Mouse (Mus musculus) kidney, postnatal 0 days (tissue): ENCODE measurements around the gene Mfap2. TPM values are rescaled to one million over a fixed set of nuclear protein-coding genes. Genes with fewer than 3 reads are reported as not detected.
A peak's percentile ranks its signal among the peaks of the same experiment; 100 is the strongest.

ENCODE experiments used
- ATAC-seq: fragments of 200-750 bp; cut with Nextera tagmentation; replicated peaks from 2 replicates; pipeline ENCODE4 v1.8.0; 2017; ENCODE audit warnings: low read depth, moderate number of reproducible peaks, moderate TSS enrichment, moderate library complexity; ENCODE audit not compliant: low FRiP score
- DNase-seq: peaks from one replicate; pipeline ENCODE4 v3.0.0-alpha.2; 2016; ENCODE audit warnings: low spot score
- H3K27ac ChIP-seq: fragments of 300-500 bp; sonication (generic); 2 replicates; pipeline ENCODE4 v1.5.1; 2014; ENCODE audit warnings: mild to moderate bottlenecking
- H3K27me3 ChIP-seq: fragments of 300-500 bp; sonication (generic); 2 replicates; pipeline ENCODE4 v1.6.1; 2014; ENCODE audit warnings: low read length, mixed read lengths; ENCODE audit not compliant: insufficient read depth
- H3K36me3 ChIP-seq: fragments of 300-500 bp; sonication (generic); 2 replicates; pipeline ENCODE4 v1.6.1; 2014; ENCODE audit warnings: low read length, mixed read lengths; ENCODE audit not compliant: insufficient read depth
- H3K4me1 ChIP-seq: fragments of 300-500 bp; sonication (generic); replicated peaks from 2 replicates; pipeline ENCODE4 v1.6.1; 2014; ENCODE audit warnings: antibody characterized with exemption, low read length, mixed read lengths; ENCODE audit not compliant: insufficient read depth
- H3K4me2 ChIP-seq: fragments of 300-500 bp; sonication (generic); 2 replicates; pipeline ENCODE4 v1.6.1; 2014; ENCODE audit warnings: mild to moderate bottlenecking, low read length, moderate library complexity, mixed read lengths
- H3K4me3 ChIP-seq: fragments of 300-500 bp; sonication (generic); replicated peaks from 2 replicates; pipeline ENCODE4 v1.5.1; 2014; ENCODE audit warnings: low read depth, low read length
- H3K9ac ChIP-seq: fragments of 300-500 bp; sonication (generic); 2 replicates; pipeline ENCODE4 v1.6.1; 2014; ENCODE audit warnings: low read depth, low read length
- H3K9me3 ChIP-seq: fragments of 300-500 bp; sonication (generic); replicated peaks from 2 replicates; pipeline ENCODE4 v1.6.1; 2016; ENCODE audit warnings: low read length, inconsistent platforms, mixed read lengths
- CTCF ChIP-seq: IDR thresholded peaks from 2 replicates; pipeline ENCODE4 v1.5.1; 2016; ENCODE audit warnings: antibody characterized with exemption, low read depth, mild to moderate bottlenecking, moderate library complexity
- WGBS: fragments of 180-500 bp; shearing (Covaris S2); extraction: QIAGEN DNeasy Blood & Tissue Kit; methylation state at CpG from one replicate; pipeline ENCODE4 v1.1.7; 2014; 5-methylcytosine and 5-hydroxymethylcytosine counted together
- polyA plus RNA-seq: library from polyadenylated mRNA; unstranded; fragments of >200 nt; fragmentation: Nextera tagmentation; extraction: Ambion mirVana; gene quantifications from 2 replicates; pipeline ENCODE4 v1.2.1, GENCODE M21; 2015

Mfap2 gene
- polyA plus RNA-seq, 1 experiment from 2014 or later: 330 TPM

DNA sequence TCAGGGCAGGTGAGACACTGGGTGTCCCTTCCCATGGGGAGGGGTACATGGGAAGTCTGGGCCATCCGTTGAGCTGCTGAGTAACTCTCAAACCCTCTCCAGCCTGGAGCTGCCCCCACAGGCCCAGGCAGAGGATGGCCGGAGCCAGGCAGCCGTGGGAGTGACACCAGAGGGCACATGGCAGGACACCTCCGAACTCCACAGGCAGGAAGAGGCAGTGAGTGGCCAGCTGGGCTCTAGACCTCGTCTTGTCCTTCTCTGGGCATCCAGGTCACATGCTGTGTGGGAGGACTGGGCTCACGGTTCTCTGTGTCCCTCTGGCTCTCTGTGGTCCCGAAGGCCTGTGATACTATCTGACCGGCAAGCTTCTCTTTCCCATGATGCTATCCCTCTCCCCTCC is 16.4 kb upstream of the Mfap2 start:
- no peak for TF ChIP-seq CTCF
- no peak overlapping the region for H3K27ac ChIP-seq
- 40% methylated on average over 8 of the region's 8 CpGs for WGBS
- H3K4me3 ChIP-seq: no peak overlapping the region
- H3K4me2 ChIP-seq: no peak overlapping the region
- H3K4me1 ChIP-seq: 0 out of 2 replicates have a peak, but pooled peaks cover 5% of the 10 kb centered on the region
- peak; percentile 49 for ATAC-seq
- no peak for DNase-seq
- H3K9me3 ChIP-seq: no peaks in the 10 kb centered on the region
- peaks cover 39% of the 10 kb centered on the region for H3K36me3 ChIP-seq
- H3K27me3 ChIP-seq: no peaks in the 10 kb centered on the region
- no peak overlapping the region for H3K9ac ChIP-seq

DNA sequence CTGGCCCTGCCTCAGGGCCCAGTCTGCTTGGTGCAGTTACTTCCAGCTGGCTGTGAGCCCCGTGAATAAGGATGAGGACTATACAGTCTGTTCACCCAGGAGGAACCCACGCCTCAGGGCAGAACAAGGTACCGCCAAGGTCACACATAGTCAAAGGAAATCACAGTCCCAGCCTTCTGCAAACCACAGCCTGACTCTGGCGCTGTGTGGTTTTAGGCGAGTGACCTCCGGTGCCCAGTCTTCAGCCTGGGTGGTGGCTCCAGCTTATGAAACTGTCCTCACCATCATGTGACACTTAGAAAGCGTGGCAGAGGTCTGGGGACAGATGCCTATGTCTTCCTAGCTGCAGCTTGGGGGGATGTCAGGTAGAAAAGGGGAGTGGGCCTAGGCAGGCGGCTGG is 14.4 kb upstream of the Mfap2 start:
- no peak for ATAC-seq
- no peak overlapping the region for H3K4me2 ChIP-seq
- peaks cover 51% of the 10 kb centered on the region for H3K36me3 ChIP-seq
- no peaks in the 10 kb centered on the region for H3K9me3 ChIP-seq
- WGBS: 92% methylated on average over 8 of the region's 8 CpGs
- H3K4me1 ChIP-seq: no peaks in the 10 kb centered on the region
- DNase-seq: no peak
- H3K9ac ChIP-seq: no peak overlapping the region
- H3K27ac ChIP-seq: no peak overlapping the region
- H3K27me3 ChIP-seq: no peaks in the 10 kb centered on the region
- TF ChIP-seq CTCF: no peak
- H3K4me3 ChIP-seq: no peak overlapping the region

DNA sequence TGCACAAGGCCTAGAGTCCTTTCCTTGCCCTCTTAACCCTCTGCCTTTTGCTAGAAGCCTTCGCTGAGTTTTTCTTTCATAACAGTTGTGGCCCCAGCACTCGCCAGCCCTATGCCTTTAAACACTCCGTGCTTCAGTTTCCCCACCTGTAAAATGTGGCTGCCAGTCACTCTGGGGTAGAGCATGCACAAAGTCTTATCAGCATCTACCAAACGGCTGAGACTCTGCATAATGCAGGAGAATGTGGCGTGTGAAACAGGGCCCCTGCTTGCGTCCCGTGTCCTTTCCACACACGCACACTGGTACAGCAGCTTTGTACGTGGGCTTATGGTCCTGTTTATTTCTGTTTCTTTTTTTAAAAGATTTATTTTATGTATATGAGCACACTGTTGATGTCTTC is 13.4 kb upstream of the Mfap2 start:
- TF ChIP-seq CTCF: no peak
- WGBS: 95% methylated on average over 9 of the region's 9 CpGs
- no peak for DNase-seq

DNA sequence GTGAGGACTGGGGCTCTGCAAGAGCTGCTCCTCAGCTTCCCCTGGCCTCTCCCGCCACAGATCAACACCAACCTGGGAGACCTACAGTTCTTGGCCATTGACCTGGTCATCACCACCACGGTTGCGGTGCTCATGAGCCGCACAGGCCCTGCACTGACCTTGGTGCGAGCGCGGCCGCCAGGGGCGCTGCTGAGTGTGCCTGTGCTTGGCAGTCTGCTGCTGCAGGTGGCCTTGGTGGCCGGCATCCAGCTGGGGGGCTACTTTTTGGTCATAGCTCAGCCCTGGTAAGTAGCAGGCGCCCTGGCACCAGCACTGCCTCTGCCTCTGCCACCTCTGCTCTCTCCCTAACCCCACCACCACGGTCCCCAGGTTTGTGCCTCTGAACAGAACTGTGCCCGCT is 4.2 kb upstream of the Mfap2 start:
- H3K36me3 ChIP-seq: peaks cover 33% of the 10 kb centered on the region

More for the DNA sequence above, 13.4 kb upstream of the Mfap2 start:
- ATAC-seq: no peak
- Histone ChIP-seq H3K4me2 (no peak overlapping the region), H3K9me3 (no peaks in the 10 kb centered on the region), H3K27ac (no peak overlapping the region), H3K9ac (no peak overlapping the region), H3K4me1 (no peaks in the 10 kb centered on the region), H3K4me3 (no peak overlapping the region), H3K36me3 (peaks cover 57% of the 10 kb centered on the region), H3K27me3 (no peaks in the 10 kb centered on the region)

DNA sequence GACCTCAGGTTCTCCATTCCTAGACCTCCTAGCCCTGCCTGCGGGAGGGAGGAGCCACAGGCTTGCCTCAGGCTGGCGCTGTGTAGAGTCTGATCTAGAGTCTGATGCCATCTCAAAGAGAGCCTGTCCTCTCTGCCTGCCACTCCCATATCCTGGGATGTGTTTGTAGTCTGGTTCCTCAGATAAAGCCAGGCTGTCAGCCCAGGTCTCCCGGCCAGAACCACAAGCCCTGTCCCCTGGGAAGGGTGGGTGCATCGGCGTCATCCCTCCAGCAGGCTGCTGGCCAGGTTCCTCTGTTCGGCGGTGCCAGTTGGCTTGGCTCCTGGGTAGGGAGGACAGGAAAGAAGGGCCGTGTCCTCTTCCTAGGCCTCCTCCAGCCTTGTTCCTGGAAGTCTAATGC is 2.2 kb upstream of the Mfap2 start:
- H3K4me2 ChIP-seq: no peak overlapping the region
- no peaks in the 10 kb centered on the region for H3K9me3 ChIP-seq
- 84% methylated on average over 8 of the region's 8 CpGs for WGBS
- H3K4me1 ChIP-seq: peaks cover 10% of the 10 kb centered on the region; the same call in 1 of the 2 replicates
- no peak overlapping the region for H3K4me3 ChIP-seq
- no peaks in the 10 kb centered on the region for H3K27me3 ChIP-seq
- TF ChIP-seq CTCF: no peak
- peaks cover 29% of the 10 kb centered on the region for H3K36me3 ChIP-seq
- ATAC-seq (no peak), DNase-seq (no peak)
- H3K27ac ChIP-seq: no peak overlapping the region
- no peak overlapping the region for H3K9ac ChIP-seq

More for the DNA sequence above, 4.2 kb upstream of the Mfap2 start:
- no peak for ATAC-seq
- 79% methylated on average over 13 of the region's 13 CpGs for WGBS
- Histone ChIP-seq H3K4me3 (no peak overlapping the region), H3K4me1 (no peaks in the 10 kb centered on the region), H3K27ac (no peak overlapping the region), H3K9me3 (no peaks in the 10 kb centered on the region), H3K4me2 (no peak overlapping the region), H3K27me3 (no peaks in the 10 kb centered on the region), H3K9ac (no peak overlapping the region)
- DNase-seq: no peak
- peak; percentile 46 for TF ChIP-seq CTCF

DNA sequence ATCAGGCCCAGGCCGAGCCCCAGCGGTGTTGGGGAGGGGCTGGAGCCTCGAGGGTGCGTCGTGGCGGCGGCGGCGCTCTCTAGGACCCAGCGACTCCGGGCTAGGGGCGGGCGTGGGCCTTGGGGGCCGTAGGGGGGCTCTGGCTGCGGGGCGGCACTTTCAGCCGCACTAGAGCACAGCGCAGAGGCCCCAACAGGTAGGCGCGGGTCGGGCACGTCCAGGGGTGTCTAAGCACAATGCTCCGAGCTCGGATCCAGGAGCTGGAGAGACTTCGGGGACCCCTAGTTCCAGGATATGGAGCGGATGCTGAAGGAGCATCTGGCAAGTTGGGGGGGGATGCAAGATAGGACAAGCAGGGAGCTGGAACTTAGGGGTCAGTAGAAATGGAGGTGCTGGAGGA is 308 bp downstream of the Mfap2 start:
- peak overlapping the region; percentile 61 for H3K4me2 ChIP-seq
- ATAC-seq: peak; percentile 52; the same call in 1 of the 2 replicates
- TF ChIP-seq CTCF: no peak
- H3K4me1 ChIP-seq: peaks cover 10% of the 10 kb centered on the region; the same call in 1 of the 2 replicates
- under 1% methylated on average over 26 of the region's 26 CpGs for WGBS
- peak; percentile 77 for DNase-seq
- no peaks in the 10 kb centered on the region for H3K9me3 ChIP-seq
- peak overlapping the region; percentile 81 for H3K27ac ChIP-seq
- peak overlapping the region; percentile 67 for H3K9ac ChIP-seq
- peaks cover 15% of the 10 kb centered on the region; the same call in 1 of the 2 replicates for H3K36me3 ChIP-seq
- H3K4me3 ChIP-seq: peak overlapping the region; percentile 56
- H3K27me3 ChIP-seq: no peaks in the 10 kb centered on the region

DNA sequence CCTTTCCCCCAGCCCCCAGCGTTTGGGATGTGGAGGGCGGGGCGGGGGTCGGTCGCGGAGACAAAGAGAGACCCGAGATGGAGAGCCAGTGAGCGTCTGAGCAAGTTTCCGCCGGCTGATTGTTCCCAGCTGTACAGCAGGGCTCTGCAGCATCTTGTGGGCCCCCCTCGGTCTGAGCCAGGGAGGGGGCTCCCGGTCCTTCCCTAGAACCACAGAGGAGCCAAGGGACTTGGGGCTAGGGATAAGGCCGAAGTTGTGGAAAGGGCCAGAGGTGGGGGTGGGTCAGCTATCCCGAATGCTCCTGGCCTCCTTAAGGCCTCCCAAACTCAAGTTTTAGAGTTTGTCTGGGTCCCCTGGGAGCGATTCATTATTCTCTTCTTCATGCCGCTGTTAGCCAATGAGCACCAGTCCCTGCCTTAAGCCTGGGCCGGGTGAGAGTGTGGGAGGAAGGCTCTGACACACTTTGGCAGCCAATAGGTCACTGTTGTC is 767 bp downstream of the Mfap2 start:
- 1% methylated on average over 17 of the region's 17 CpGs for WGBS
- H3K36me3 ChIP-seq: peaks cover 12% of the 10 kb centered on the region; the same call in 1 of the 2 replicates

More for the DNA sequence above, 767 bp downstream of the Mfap2 start:
- H3K4me2 ChIP-seq: peak overlapping the region; percentile 61
- peak overlapping the region; percentile 81 for H3K27ac ChIP-seq
- H3K9ac ChIP-seq: peak overlapping the region; percentile 67
- no peaks in the 10 kb centered on the region for H3K27me3 ChIP-seq
- H3K4me3 ChIP-seq: peak overlapping the region; percentile 56
- peak; percentile 83 for DNase-seq
- TF ChIP-seq CTCF: no peak
- no peaks in the 10 kb centered on the region for H3K9me3 ChIP-seq
- peaks cover 10% of the 10 kb centered on the region; the same call in 1 of the 2 replicates for H3K4me1 ChIP-seq
- peak; percentile 30; the same call in 1 of the 2 replicates for ATAC-seq
